Mouse (Mus musculus): ENCODE data around the gene Tagln. TPM values are rescaled to one million over a fixed set of nuclear protein-coding genes. Genes with fewer than 3 reads are reported as not detected.

The Tagln gene
- total and polyA plus RNA-seq, 3 experiments = 0.42 to 1.1 TPM; not detected in 1

- H3K9me3 ChIP-seq (replicated peaks; ENCODE audit: insufficient read depth, low read length) = no peaks in the 10 kb centered on the region
- H3K27ac ChIP-seq (ENCODE audit: control insufficient read depth, low read depth, low read length) = no peak overlapping the region
- peaks cover 66% of the 10 kb centered on the region for H3K79me2 ChIP-seq (ENCODE audit: control insufficient read depth, insufficient read depth, low read length, poor library complexity)
- TF ChIP-seq MYC (IDR thresholded peaks at IDR 0.05; ENCODE audit: low read depth, low read length) (peak; percentile 74; the same call in 1 of the 2 replicates), EP300 (IDR thresholded peaks at IDR 0.05; ENCODE audit: low read depth in 1 of 2, low read length in 2 of 2) (no peak), ZNF384 (IDR thresholded peaks at IDR 0.05; ENCODE audit: low read depth, low read length) (peak; percentile 84), USF2 (IDR thresholded peaks at IDR 0.05; ENCODE audit: borderline replicate concordance in 1 of 2, insufficient read depth in 1 of 2, low read depth in 1 of 2, low read length in 2 of 2) (no peak), SMC3 (IDR thresholded peaks at IDR 0.05; ENCODE audit: low read depth, low read length) (no peak), MXI1 (IDR thresholded peaks at IDR 0.05; ENCODE audit: low read depth, low read length) (0 out of 2 replicates have a peak, but pooled peaks have one; percentile 27), TBP (IDR thresholded peaks at IDR 0.05; ENCODE audit: low read depth, low read length) (no peak), CTCF (IDR thresholded peaks at IDR 0.05 in 2 of 3, conservative IDR thresholded peaks at IDR 0.05 in 1 of 3; ENCODE audit: control insufficient read depth in 1 of 3, insufficient read depth in 1 of 3, low read depth in 2 of 3, low read length in 3 of 3, poor library complexity in 1 of 3, severe bottlenecking in 1 of 3) (peak; percentile 8 to 49 (median 35); a peak in 4 of 6 replicates), JUND (IDR thresholded peaks at IDR 0.05; ENCODE audit: low read depth, low read length) (no peak), BHLHE40 (IDR thresholded peaks at IDR 0.05; ENCODE audit: borderline replicate concordance, low read depth, low read length) (no peak), SIN3A (IDR thresholded peaks at IDR 0.05; ENCODE audit: low read length) (0 out of 2 replicates have a peak, but pooled peaks have one; percentile 32)
- no peak overlapping the region for H3K9ac ChIP-seq (ENCODE audit: control insufficient read depth, low read depth, low read length, poor library complexity, severe bottlenecking)
- peak; percentile 56 for DNase-seq (ENCODE audit: low read depth, low spot score)
- peaks cover 18 to 26% of the 10 kb centered on the region in 2 experiments for H3K4me1 ChIP-seq (ENCODE audit: control insufficient read depth in 1 of 2, insufficient read depth in 2 of 2, low read length in 2 of 2)
- H3K27me3 ChIP-seq (ENCODE audit: control insufficient read depth in 1 of 2, insufficient read depth in 2 of 2, low read length in 2 of 2) = no peaks in the 10 kb centered on the region
- H3K4me3 ChIP-seq (ENCODE audit: control insufficient read depth in 1 of 2, insufficient read depth in 1 of 2, low read depth in 2 of 2, low read length in 2 of 2) = no peak overlapping the region
- H3K36me3 ChIP-seq (ENCODE audit: control insufficient read depth in 1 of 2, insufficient read depth in 2 of 2, low read length in 2 of 2) = peaks cover 24 to 47% of the 10 kb centered on the region in 2 experiments
Measured at GRCm38 (mm10) chr9:45981331-45981730, 45.5 kb upstream of the Tagln start.

GRCm38 (mm10) chr9:45980611-45981010 is 44.8 kb upstream of the Tagln start:
- Histone ChIP-seq H3K27me3 (ENCODE audit: control insufficient read depth in 1 of 2, insufficient read depth in 2 of 2, low read length in 2 of 2) (no peaks in the 10 kb centered on the region), H3K27ac (ENCODE audit: control insufficient read depth, low read depth, low read length) (no peak overlapping the region), H3K79me2 (ENCODE audit: control insufficient read depth, insufficient read depth, low read length, poor library complexity) (peaks cover 68% of the 10 kb centered on the region), H3K4me3 (ENCODE audit: control insufficient read depth in 1 of 2, insufficient read depth in 1 of 2, low read depth in 2 of 2, low read length in 2 of 2) (no peak overlapping the region), H3K9ac (ENCODE audit: control insufficient read depth, low read depth, low read length, poor library complexity, severe bottlenecking) (no peak overlapping the region), H3K36me3 (ENCODE audit: control insufficient read depth in 1 of 2, insufficient read depth in 2 of 2, low read length in 2 of 2) (peaks cover 30 to 44% of the 10 kb centered on the region in 2 experiments), H3K4me1 (ENCODE audit: control insufficient read depth in 1 of 2, insufficient read depth in 2 of 2, low read length in 2 of 2) (peaks cover 18 to 26% of the 10 kb centered on the region in 2 experiments), H3K9me3 (replicated peaks; ENCODE audit: insufficient read depth, low read length) (no peaks in the 10 kb centered on the region)
- TF ChIP-seq MYC (IDR thresholded peaks at IDR 0.05; ENCODE audit: low read depth, low read length) (no peak), SIN3A (IDR thresholded peaks at IDR 0.05; ENCODE audit: low read length) (no peak), KAT2A (conservative IDR thresholded peaks at IDR 0.05; ENCODE audit: low read depth, low read length) (no peak), UBTF (IDR thresholded peaks at IDR 0.05; ENCODE audit: borderline replicate concordance, insufficient read depth, low read depth, low read length) (no peak), TCF12 (IDR thresholded peaks at IDR 0.05; ENCODE audit: low read depth, low read length) (no peak), CHD1 (IDR thresholded peaks at IDR 0.05; ENCODE audit: low read depth, low read length) (no peak), ZNF384 (IDR thresholded peaks at IDR 0.05; ENCODE audit: low read depth, low read length) (no peak)
- no peak for DNase-seq (ENCODE audit: low read depth, low spot score)
